Mouse (Mus musculus): ENCODE results near the gene Prop1.

Gene Prop1

GRCm38 (mm10) chr11:50953665-50954064 is at the start of gene Prop1:
Prop1 (minus strand) TSS chr11:50953765.
- in situ Hi-C loops (cut with MseI, MboI) = no loop called here

- in situ Hi-C loops (cut with MseI, MboI) = no loop called here
Observed at GRCm38 (mm10) chr11:51003296-51003695, 49.7 kb upstream of the Prop1 start, which contains the start of gene Olfr51. Olfr51 (plus strand) TSS chr11:51003596.

- in situ Hi-C loops (cut with MseI, MboI) = no loop called here
Observed at GRCm38 (mm10) chr11:50981667-50982066, 28.1 kb upstream of the Prop1 start, which contains the start of gene Olfr1377. Olfr1377 (plus strand) TSS chr11:50981967.

GRCm38 (mm10) chr11:50977216-50977615 is 23.7 kb upstream of the Prop1 start:
- in situ Hi-C loops (cut with MseI, MboI) = no loop called here

GRCm38 (mm10) chr11:50966230-50966629 is 12.7 kb upstream of the Prop1 start, which contains the start of gene Olfr1378:
Olfr1378 (plus strand) TSS chr11:50966530.
- in situ Hi-C loops (cut with MseI, MboI) = no loop called here

- in situ Hi-C loops (cut with MseI, MboI) = no loop called here
Observed at GRCm38 (mm10) chr11:50964886-50965285, 11.3 kb upstream of the Prop1 start.

GRCm38 (mm10) chr11:50952290-50952689 is 1.3 kb downstream of the Prop1 start:
- in situ Hi-C loops (cut with MseI, MboI) = no loop called here

GRCm38 (mm10) chr11:50943506-50943905 is 10.1 kb downstream of the Prop1 start, which contains the start of gene 4933414I15Rik:
4933414I15Rik (minus strand) TSS chr11:50943765.
- in situ Hi-C loops (cut with MseI, MboI) = loop anchor here (5.0 kb wide), 1 partner anchor 89 kb away; no protein-coding TSS in a partner anchor

GRCm38 (mm10) chr11:50942386-50942785 is 11.2 kb downstream of the Prop1 start:
- in situ Hi-C loops (cut with MseI, MboI) = loop anchor here (5.0 kb wide), 1 partner anchor 90 kb away; no protein-coding TSS in a partner anchor

- in situ Hi-C loops (cut with MseI, MboI) = loop anchor here (5.0 kb wide), 1 partner anchor 93 kb away; no protein-coding TSS in a partner anchor
Observed at GRCm38 (mm10) chr11:50939621-50940366, 13.8 kb downstream of the Prop1 start.

GRCm38 (mm10) chr11:50938435-50938834 is 15.1 kb downstream of the Prop1 start:
- in situ Hi-C loops (cut with MseI, MboI) = no loop called here

- in situ Hi-C loops (cut with MseI, MboI) = no loop called here
Observed at GRCm38 (mm10) chr11:50932040-50932439, 21.5 kb downstream of the Prop1 start.

GRCm38 (mm10) chr11:50931451-50931866 is 22.1 kb downstream of the Prop1 start, which contains the start of gene Zfp354b:
Zfp354b (minus strand) TSS chr11:50931633.
- in situ Hi-C loops (cut with MseI, MboI) = no loop called here

- in situ Hi-C loops (cut with MseI, MboI) = no loop called here
Observed at GRCm38 (mm10) chr11:50931021-50931420, 22.5 kb downstream of the Prop1 start.

GRCm38 (mm10) chr11:50930469-50931014 is 23.0 kb downstream of the Prop1 start:
- in situ Hi-C loops (cut with MseI, MboI) = no loop called here

GRCm38 (mm10) chr11:50915671-50916320 is 37.8 kb downstream of the Prop1 start, which contains the start of gene Zfp2:
Zfp2 (minus strand) TSS chr11:50916165.
- in situ Hi-C loops (cut with MseI, MboI) = no loop called here

GRCm38 (mm10) chr11:50914461-50914860 is 39.1 kb downstream of the Prop1 start:
- in situ Hi-C loops (cut with MseI, MboI) = no loop called here

GRCm38 (mm10) chr11:50913301-50913700 is 40.3 kb downstream of the Prop1 start:
- in situ Hi-C loops (cut with MseI, MboI) = no loop called here

GRCm38 (mm10) chr11:50908136-50908535 is 45.4 kb downstream of the Prop1 start:
- in situ Hi-C loops (cut with MseI, MboI) = no loop called here
